In the genomic region with DNA sequence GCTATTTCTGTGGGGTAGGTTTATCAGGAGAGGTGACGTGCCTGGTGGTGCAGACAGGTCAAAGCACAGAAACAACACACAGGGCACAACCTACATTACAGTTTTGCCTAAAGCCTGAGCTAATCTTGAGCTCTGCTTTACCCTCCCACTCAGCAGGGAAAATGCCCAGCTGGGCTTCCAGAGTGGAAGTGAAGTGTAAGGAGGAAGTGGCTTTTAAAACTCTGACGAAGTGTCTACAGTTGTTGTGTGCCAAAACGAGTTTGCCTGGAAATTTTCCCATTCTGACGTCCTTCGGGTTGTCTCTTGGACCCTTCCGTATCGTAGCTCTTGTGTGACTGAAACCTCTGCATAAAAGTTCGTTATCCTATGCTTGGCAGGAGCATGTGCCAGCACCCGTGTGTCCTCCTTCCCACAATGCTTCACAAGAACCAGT, we compare ENCODE assay signal across 10 mouse cellular contexts. TPM values are rescaled to one million over a fixed set of nuclear protein-coding genes. Genes with fewer than 3 reads are reported as not detected.
A peak's percentile ranks its signal among the peaks of the same experiment; 100 is the strongest.
DNase-seq lines count a peak whose midpoint lies in the region; ATAC-seq lines count a peak whose summit lies in the region.
"Had no signal": no experiment of that assay in that cellular context is flagged by ENCODE, and none has a peak within 500 bp of the region (broad histone marks: within the 10 kb centered on the region; RNA-seq: fewer than 3 reads in every experiment).

No protein-coding gene starts in this region.

- DNase-seq in left cerebral cortex, postnatal 25 days (ENCODE audit: low spot score in 2 of 2), result peak; percentile 16 to 63
- no peak for DNase-seq in left cerebral cortex, postnatal 36 days (ENCODE audit: low spot score in 2 of 2)
- peak; percentile 45 to 49 for DNase-seq in kidney, postnatal 25 days
- DNase-seq in gastrocnemius, postnatal 36 days, result no peak
- DNase-seq in hindbrain, embryonic 14.5 days (ENCODE audit: low spot score), result no peak
- DNase-seq in urinary bladder, postnatal 10 days (ENCODE audit: low spot score), result no peak

- H3K9ac ChIP-seq in hindbrain, embryonic 14.5 days, result no peak overlapping the region
- H3K9ac ChIP-seq: embryonic facial prominence, embryonic 12.5 days had no signal

- 78% methylated on average over 9 of the region's 9 CpGs for WGBS in hindbrain, embryonic 14.5 days

- intact Hi-C loops in left cerebral cortex, postnatal 25 days (cut with DNase I), result no loop called here
- intact Hi-C loops in left cerebral cortex, postnatal 36 days (cut with DNase I), result no loop called here
- intact Hi-C loops in gastrocnemius, postnatal 36 days (cut with DNase I), result no loop called here

- no peaks in the 10 kb centered on the region for H3K9me3 ChIP-seq in megakaryocyte, embryonic 14.5 days
- no peaks in the 10 kb centered on the region for H3K9me3 ChIP-seq in hindbrain, embryonic 14.5 days (ENCODE audit: control insufficient read depth, low read length)
- H3K9me3 ChIP-seq: embryonic facial prominence, embryonic 12.5 days had no signal

- H3K27ac ChIP-seq in hindbrain, embryonic 14.5 days, result no peak overlapping the region
- H3K27ac ChIP-seq: embryonic facial prominence, embryonic 12.5 days had no signal

- ATAC-seq in granulocyte monocyte progenitor cell, adult 5-6 weeks (replicated peaks; ENCODE audit: poor library complexity, severe bottlenecking), result peak; percentile 67
- no peak for ATAC-seq in hindbrain, embryonic 14.5 days (ENCODE audit: low FRiP score)
- ATAC-seq: Patski had no signal

- no peaks in the 10 kb centered on the region for H3K27me3 ChIP-seq in megakaryocyte, embryonic 14.5 days (replicated peaks)
- no peaks in the 10 kb centered on the region for H3K27me3 ChIP-seq in hindbrain, embryonic 14.5 days (ENCODE audit: control insufficient read depth, insufficient read depth, low read length)
- H3K27me3 ChIP-seq: embryonic facial prominence, embryonic 12.5 days had no signal

- peaks cover 63% of the 10 kb centered on the region for H3K4me1 ChIP-seq in megakaryocyte, embryonic 14.5 days
- no peaks in the 10 kb centered on the region for H3K4me1 ChIP-seq in hindbrain, embryonic 14.5 days (replicated peaks; ENCODE audit: control insufficient read depth, insufficient read depth, low read length)
- H3K4me1 ChIP-seq: embryonic facial prominence, embryonic 12.5 days had no signal

- no peaks in the 10 kb centered on the region for H3K36me3 ChIP-seq in megakaryocyte, embryonic 14.5 days (replicated peaks; ENCODE audit: low read length)
- H3K36me3 ChIP-seq in hindbrain, embryonic 14.5 days (replicated peaks; ENCODE audit: control insufficient read depth, insufficient read depth), result no peaks in the 10 kb centered on the region
- H3K36me3 ChIP-seq: embryonic facial prominence, embryonic 12.5 days had no signal

- H3K4me3 ChIP-seq in megakaryocyte, embryonic 14.5 days (replicated peaks), result peak overlapping the region; percentile 54
- H3K4me3 ChIP-seq in hindbrain, embryonic 14.5 days (replicated peaks; ENCODE audit: low read length), result no peak overlapping the region
- H3K4me3 ChIP-seq: embryonic facial prominence, embryonic 12.5 days had no signal

- no peak overlapping the region for H3K4me2 ChIP-seq in hindbrain, embryonic 14.5 days (replicated peaks)
- H3K4me2 ChIP-seq: embryonic facial prominence, embryonic 12.5 days had no signal

RNA-seq across cellular contexts. Expression of gene Cd47, which starts 7.9 kb away (rescaled TPM):
- 100 to 1,000 TPM; 238 to 249 TPM for total RNA-seq in left cerebral cortex, postnatal 25 days (2021)
- total RNA-seq in left cerebral cortex, postnatal 36 days (2021), result 100 to 1,000 TPM; 234 to 245 TPM
- 334 and 345 TPM in 2 replicates for total RNA-seq in granulocyte monocyte progenitor cell, adult 5-6 weeks (2014; fragmentation: Nextera tagmentation)
- total RNA-seq in granulocyte monocyte progenitor cell, adult 5-6 weeks (2017), result 258 and 269 TPM in 2 replicates
- 98.5 and 119 TPM in 2 replicates for polyA plus RNA-seq in megakaryocyte, embryonic 14.5 days (2012; ENCODE audit: insufficient read depth, low replicate concordance)
- total RNA-seq in gastrocnemius, postnatal 36 days (2021), result 10 to 100 TPM; 25.5 to 26.8 TPM
- 152 and 167 TPM in 2 replicates for polyA plus RNA-seq in hindbrain, embryonic 14.5 days (2014; fragmentation: Nextera tagmentation; extraction: Ambion mirVana)

Comparison
In these comparisons a context has a peak if more than half of its experiments do, and no peak if none do; other contexts are left out.
1. DNase-seq: peak in left cerebral cortex, postnatal 25 days (2 of 2) and kidney, postnatal 25 days (2 of 2); none in left cerebral cortex, postnatal 36 days (0 of 2), gastrocnemius, postnatal 36 days (0 of 2), hindbrain, embryonic 14.5 days (single experiment) and urinary bladder, postnatal 10 days (single experiment).
2. RNA of gene Cd47, which starts 7.9 kb away (total RNA-seq): 258 to 345 TPM in granulocyte monocyte progenitor cell, adult 5-6 weeks, 238 to 249 TPM in left cerebral cortex, postnatal 25 days and 234 to 245 TPM in left cerebral cortex, postnatal 36 days; 25.5 to 26.8 TPM in gastrocnemius, postnatal 36 days; every median in the first group is over 4 times any median in the second.